Comparison of ENCODE assay signal across 20 mouse cellular contexts in the genomic region with DNA sequence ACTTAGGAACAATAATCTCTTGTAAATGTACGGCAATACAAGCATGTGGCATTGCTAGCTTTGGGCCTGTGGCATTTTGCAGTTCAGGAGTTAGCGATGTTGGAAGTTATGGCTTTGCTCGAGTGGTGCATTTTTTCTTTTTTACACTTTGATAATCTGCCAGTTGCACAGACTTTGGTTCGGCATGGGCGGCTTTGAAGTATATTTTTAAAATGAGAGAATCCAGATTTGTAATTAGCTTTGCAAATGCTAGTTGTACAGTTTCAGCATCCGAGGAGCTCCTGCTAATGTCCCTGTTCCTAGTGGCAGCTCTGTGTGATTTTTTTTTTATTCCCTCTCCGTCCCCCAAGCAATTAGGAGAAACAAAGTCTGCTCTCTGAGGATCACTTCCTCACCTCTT.
DNase-seq lines count a peak whose midpoint lies in the region; ATAC-seq lines count a peak whose summit lies in the region.
"Had no signal": no experiment of that assay in that cellular context is flagged by ENCODE, and none has a peak within 500 bp of the region (broad histone marks: within the 10 kb centered on the region; RNA-seq: fewer than 3 reads in every experiment).

No protein-coding gene starts in this region.

- no peak overlapping the region for H3K4me3 ChIP-seq in forebrain, embryonic 16.5 days (replicated peaks; ENCODE audit: low read length)
- H3K4me3 ChIP-seq in forebrain, embryonic 10.5 days, result no peak overlapping the region
- H3K4me3 ChIP-seq in heart, embryonic 11.5 days (ENCODE audit: low read depth, low read length), result no peak overlapping the region
- H3K4me3 ChIP-seq: embryonic facial prominence, embryonic 13.5 days; heart, embryonic 13.5 days; hindbrain, embryonic 12.5 days had no signal

- H3K4me2 ChIP-seq in forebrain, embryonic 16.5 days (ENCODE audit: low read length), result no peak overlapping the region
- H3K4me2 ChIP-seq in heart, embryonic 11.5 days, result no peak overlapping the region
- H3K4me2 ChIP-seq: embryonic facial prominence, embryonic 13.5 days; heart, embryonic 13.5 days; hindbrain, embryonic 12.5 days had no signal

- no peak for ATAC-seq in forebrain, embryonic 16.5 days
- ATAC-seq in heart, embryonic 11.5 days (replicated peaks; ENCODE audit: insufficient number of reproducible peaks, low FRiP score, low TSS enrichment), result no peak
- ATAC-seq: activated CD4-positive, CD25-positive, alpha-beta regulatory T cell, adult 4 months; hindbrain, postnatal 0 days; Patski had no signal

- 44% methylated on average over 7 of the region's 7 CpGs for WGBS in forebrain, embryonic 16.5 days
- 81% methylated on average over 7 of the region's 7 CpGs for WGBS in forebrain, embryonic 10.5 days
- WGBS in heart, embryonic 11.5 days (ENCODE audit: insufficient replicate concordance), result 80% methylated on average over 7 of the region's 7 CpGs

- peaks cover 14% of the 10 kb centered on the region for H3K4me1 ChIP-seq in forebrain, embryonic 16.5 days (replicated peaks; ENCODE audit: control insufficient read depth, insufficient read depth, low read length)
- H3K4me1 ChIP-seq in forebrain, embryonic 10.5 days, result peaks cover 7% of the 10 kb centered on the region
- 0 out of 2 replicates have a peak, but pooled peaks cover 5% of the 10 kb centered on the region for H3K4me1 ChIP-seq in heart, embryonic 11.5 days (ENCODE audit: control insufficient read depth, insufficient read depth, low read length)
- H3K4me1 ChIP-seq: embryonic facial prominence, embryonic 13.5 days; heart, embryonic 13.5 days had no signal

- no peak overlapping the region for H3K9ac ChIP-seq in forebrain, embryonic 16.5 days (replicated peaks; ENCODE audit: low read depth, low read length)
- no peak overlapping the region for H3K9ac ChIP-seq in heart, embryonic 11.5 days (ENCODE audit: low read depth, low read length)
- H3K9ac ChIP-seq: embryonic facial prominence, embryonic 13.5 days; heart, embryonic 13.5 days; hindbrain, embryonic 12.5 days had no signal

- peak overlapping the region; percentile 42; the same call in 1 of the 2 replicates for H3K27ac ChIP-seq in forebrain, embryonic 16.5 days (ENCODE audit: low read length)
- no peak overlapping the region for H3K27ac ChIP-seq in forebrain, embryonic 10.5 days
- no peak overlapping the region for H3K27ac ChIP-seq in heart, embryonic 11.5 days (ENCODE audit: low read depth, low read length)
- H3K27ac ChIP-seq: embryonic facial prominence, embryonic 13.5 days; heart, embryonic 13.5 days; hindbrain, embryonic 12.5 days; hindbrain, postnatal 0 days had no signal

- H3K27me3 ChIP-seq in forebrain, embryonic 16.5 days (replicated peaks; ENCODE audit: control insufficient read depth, insufficient read depth, low read length), result no peaks in the 10 kb centered on the region
- no peaks in the 10 kb centered on the region for H3K27me3 ChIP-seq in forebrain, embryonic 10.5 days (ENCODE audit: poor library complexity, severe bottlenecking)
- no peaks in the 10 kb centered on the region for H3K27me3 ChIP-seq in heart, embryonic 11.5 days (ENCODE audit: control insufficient read depth, insufficient read depth, low read length)
- H3K27me3 ChIP-seq: embryonic facial prominence, embryonic 13.5 days; heart, embryonic 13.5 days; hindbrain, embryonic 12.5 days; Patski had no signal

- no peaks in the 10 kb centered on the region for H3K36me3 ChIP-seq in forebrain, embryonic 16.5 days (ENCODE audit: control insufficient read depth, insufficient read depth)
- no peaks in the 10 kb centered on the region for H3K36me3 ChIP-seq in forebrain, embryonic 10.5 days (replicated peaks)
- H3K36me3 ChIP-seq in heart, embryonic 11.5 days (ENCODE audit: control insufficient read depth, insufficient read depth, low read length), result no peaks in the 10 kb centered on the region
- H3K36me3 ChIP-seq: embryonic facial prominence, embryonic 13.5 days; heart, embryonic 13.5 days; hindbrain, embryonic 12.5 days had no signal

- no peak for DNase-seq in forebrain, embryonic 10.5 days (ENCODE audit: extremely low spot score, low spot score)
- DNase-seq in layer of hippocampus, adult 11-12 months (ENCODE audit: low spot score), result peak; percentile 40
- DNase-seq in layer of hippocampus, postnatal 25 days (ENCODE audit: extremely low spot score in 1 of 2, low spot score in 1 of 2), result no peak
- DNase-seq in right cerebral cortex, adult 2 months (ENCODE audit: low spot score in 2 of 2), result peak; percentile 35 to 40
- no peak for DNase-seq in right cerebral cortex, postnatal 14 days
- no peak for DNase-seq in MN1 (ENCODE audit: low spot score)
- DNase-seq: adrenal gland, postnatal 14 days; cerebellum, adult 18-20 months; cerebellum, adult 9-11 months; cerebellum, postnatal 36 days; gastrocnemius, postnatal 10 days; heart, postnatal 36 days had no signal

- no peaks in the 10 kb centered on the region for H3K9me3 ChIP-seq in forebrain, embryonic 16.5 days (ENCODE audit: control insufficient read depth, low read length)
- H3K9me3 ChIP-seq in forebrain, embryonic 10.5 days, result no peaks in the 10 kb centered on the region
- no peaks in the 10 kb centered on the region for H3K9me3 ChIP-seq in heart, embryonic 11.5 days (replicated peaks; ENCODE audit: control insufficient read depth, low read length)
- H3K9me3 ChIP-seq: embryonic facial prominence, embryonic 13.5 days; heart, embryonic 13.5 days; hindbrain, embryonic 12.5 days had no signal

Comparison
In these comparisons a context has a peak if more than half of its experiments do, and no peak if none do; other contexts are left out.
1. DNase-seq: peak in layer of hippocampus, adult 11-12 months (single experiment) and right cerebral cortex, adult 2 months (2 of 2); none in forebrain, embryonic 10.5 days (single experiment), layer of hippocampus, postnatal 25 days (0 of 2), right cerebral cortex, postnatal 14 days (single experiment) and MN1 (single experiment).